Mouse (Mus musculus) ES-E14 (cell line): ENCODE data around the gene Gm11114.

ENCODE experiments used
- CHD2 ChIP-seq: IDR thresholded peaks from 2 replicates; pipeline ENCODE4 v1.6.1; 2014; ENCODE audit warnings: mild to moderate bottlenecking, low read depth, low read length, inconsistent platforms
- HCFC1 ChIP-seq: IDR thresholded peaks from 2 replicates; pipeline ENCODE4 v1.6.1; 2012; ENCODE audit warnings: low read length, inconsistent platforms, borderline replicate concordance; ENCODE audit not compliant: insufficient read depth
- MAFK ChIP-seq: IDR thresholded peaks from 2 replicates; pipeline ENCODE4 v1.6.1; 2014; ENCODE audit warnings: mild to moderate bottlenecking, low read depth, low read length, inconsistent platforms; ENCODE audit not compliant: insufficient read depth
- ZC3H11A ChIP-seq: IDR thresholded peaks from 2 replicates; pipeline ENCODE4 v1.6.1; 2012; ENCODE audit warnings: low read depth, mild to moderate bottlenecking, inconsistent platforms, low read length, borderline replicate concordance

DNA sequence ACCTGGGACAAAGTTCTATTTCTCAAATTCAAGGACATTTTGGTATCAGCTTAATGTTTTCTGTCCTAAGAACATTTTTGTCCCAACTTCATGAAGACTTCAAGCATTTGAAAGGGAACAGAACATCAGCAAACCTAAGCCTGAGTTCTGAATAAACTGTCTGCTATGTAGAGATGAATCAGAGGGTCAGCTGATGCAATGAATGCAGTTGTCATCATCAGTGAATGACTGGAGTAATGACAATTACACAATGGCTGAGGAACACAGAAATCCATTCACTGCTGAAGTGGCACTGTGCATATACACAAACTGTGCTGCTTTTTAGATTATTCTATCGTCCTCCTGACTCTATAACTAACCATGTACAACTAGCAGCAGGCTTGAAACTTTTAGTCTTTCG is 38.5 kb upstream of the Gm11114 start:
- TF ChIP-seq MAFK (no peak), CHD2 (no peak), HCFC1 (no peak), ZC3H11A (no peak)
